Mouse (Mus musculus) bone marrow macrophage, adult 2 months (primary cell): ENCODE measurements around the gene Slc8a1.

Experiments used
- CTCF ChIP-seq: IDR thresholded peaks from 2 replicates; pipeline ENCODE4 v1.5.1; 2012; ENCODE audit warnings: low read depth, mild to moderate bottlenecking, low read length, moderate library complexity
- POLR2A ChIP-seq: IDR thresholded peaks from 2 replicates; pipeline ENCODE4 v1.6.1; 2012; ENCODE audit warnings: mild to moderate bottlenecking, low read depth, low read length, borderline replicate concordance

- TF ChIP-seq POLR2A (no peak), CTCF (no peak)
Observed at GRCm38 (mm10) chr17:81579728-81580425, 158.3 kb downstream of the Slc8a1 start.
